Mouse (Mus musculus): ENCODE data around the gene Emcn. TPM values are rescaled to one million over a fixed set of nuclear protein-coding genes. Genes with fewer than 3 reads are reported as not detected.

Gene Emcn
- polyA plus RNA-seq, 1 experiment from 2014 or later, result 23.1 TPM

DNA sequence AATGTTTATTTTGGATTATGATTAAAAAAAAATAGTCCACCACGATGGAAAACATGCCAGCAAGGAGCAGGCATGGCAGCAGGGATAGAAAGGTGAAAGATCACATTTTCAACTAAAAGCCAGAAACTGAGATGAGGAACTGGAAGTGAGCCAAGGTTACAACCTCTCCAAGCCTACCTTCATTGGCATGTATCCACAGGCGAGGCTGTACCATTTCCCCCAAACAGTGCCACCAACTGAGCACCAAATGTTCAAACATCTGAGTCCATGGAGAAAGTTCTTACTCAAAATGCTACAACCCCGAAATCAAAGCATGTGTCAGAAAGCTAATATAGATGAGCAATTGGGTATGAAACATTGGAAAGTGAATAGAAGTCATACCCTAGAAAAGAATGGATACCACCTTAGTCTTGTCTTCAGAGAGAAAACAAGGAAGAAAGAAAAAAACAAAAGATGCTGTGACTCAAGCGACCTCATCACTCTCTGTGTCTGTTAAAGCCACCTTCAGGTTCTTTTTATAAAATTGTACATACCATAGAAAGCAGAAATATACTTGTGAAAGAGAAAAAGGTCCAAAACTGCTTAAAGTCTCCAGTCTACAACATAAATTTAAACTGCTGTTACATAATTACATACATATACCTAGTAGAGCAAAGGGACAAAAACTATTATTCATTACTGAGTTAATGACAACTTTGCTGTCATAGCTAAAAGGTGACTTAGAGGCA lies 124.2 kb downstream of the Emcn start:
- ATAC-seq (replicated peaks; ENCODE audit: low FRiP score) (no peak), DNase-seq (ENCODE audit: low spot score) (no peak)
- no peaks in the 10 kb centered on the region for H3K36me3 ChIP-seq (ENCODE audit: control insufficient read depth, insufficient read depth, low read length)
- H3K27ac ChIP-seq (ENCODE audit: low read depth, low read length), result no peak overlapping the region
- no peak overlapping the region for H3K4me2 ChIP-seq (ENCODE audit: low read depth, low read length, severe bottlenecking)
- H3K9ac ChIP-seq (ENCODE audit: low read length), result no peak overlapping the region
- H3K9me3 ChIP-seq (ENCODE audit: control insufficient read depth, low read length), result no peaks in the 10 kb centered on the region
- no peaks in the 10 kb centered on the region for H3K27me3 ChIP-seq (ENCODE audit: control insufficient read depth, insufficient read depth, low read length)
- no peak overlapping the region for H3K4me3 ChIP-seq (ENCODE audit: low read depth, low read length)
- WGBS, result 75% methylated on average over 4 of the region's 4 CpGs
- H3K4me1 ChIP-seq (replicated peaks; ENCODE audit: control insufficient read depth, insufficient read depth, low read length), result no peaks in the 10 kb centered on the region

DNA sequence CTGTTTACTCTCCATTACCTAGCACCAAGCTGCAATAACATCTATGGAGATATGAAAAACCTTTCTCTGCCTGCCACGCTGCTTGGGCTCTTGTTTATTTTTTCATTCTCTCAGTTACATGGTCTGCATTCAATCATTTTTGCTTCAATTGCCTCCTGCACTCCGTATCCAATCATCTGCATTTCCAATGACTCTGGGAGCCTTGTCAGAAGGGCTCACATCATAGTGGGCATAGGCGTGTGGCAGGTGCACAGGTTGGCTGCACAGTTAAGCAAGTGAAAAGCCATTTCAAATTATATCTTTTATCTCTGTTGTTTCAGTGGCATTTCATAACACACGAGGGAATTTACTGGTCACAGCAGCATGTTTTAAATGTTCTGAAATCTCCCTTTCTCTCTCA lies 125.1 kb downstream of the Emcn start:
- Histone ChIP-seq H3K4me3 (ENCODE audit: low read depth, low read length) (no peak overlapping the region), H3K9me3 (ENCODE audit: control insufficient read depth, low read length) (no peaks in the 10 kb centered on the region), H3K27me3 (ENCODE audit: control insufficient read depth, insufficient read depth, low read length) (no peaks in the 10 kb centered on the region), H3K4me2 (ENCODE audit: low read depth, low read length, severe bottlenecking) (no peak overlapping the region), H3K9ac (ENCODE audit: low read length) (no peak overlapping the region), H3K27ac (ENCODE audit: low read depth, low read length) (no peak overlapping the region), H3K36me3 (ENCODE audit: control insufficient read depth, insufficient read depth, low read length) (no peaks in the 10 kb centered on the region), H3K4me1 (replicated peaks; ENCODE audit: control insufficient read depth, insufficient read depth, low read length) (no peaks in the 10 kb centered on the region)
- 77% methylated on average over 4 of the region's 4 CpGs for WGBS
- ATAC-seq (replicated peaks; ENCODE audit: low FRiP score) (no peak), DNase-seq (ENCODE audit: low spot score) (no peak)

DNA sequence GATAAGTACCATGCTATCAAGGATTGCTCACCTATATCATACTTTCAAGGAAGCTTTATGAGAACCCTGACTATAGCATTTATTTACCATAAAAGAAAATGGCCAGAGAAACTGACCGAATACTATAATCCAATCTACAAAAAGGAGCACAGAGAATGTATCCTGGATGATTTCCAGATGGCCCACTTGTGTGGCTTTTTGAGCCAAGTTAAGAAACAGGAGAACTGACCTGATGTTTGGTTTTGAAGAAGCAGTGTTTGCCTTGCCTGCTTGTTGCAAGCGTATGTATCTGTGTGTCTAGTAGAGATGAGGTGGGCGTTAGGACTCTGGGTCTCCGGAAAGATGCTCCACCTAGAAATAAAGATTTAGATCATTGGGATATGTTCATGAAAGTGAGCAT lies 125.9 kb downstream of the Emcn start:
- DNase-seq (ENCODE audit: low spot score) (no peak), ATAC-seq (replicated peaks; ENCODE audit: low FRiP score) (no peak)
- WGBS, result 94% methylated on average over 4 of the region's 4 CpGs
- H3K4me1 ChIP-seq (replicated peaks; ENCODE audit: control insufficient read depth, insufficient read depth, low read length), result no peaks in the 10 kb centered on the region
- no peak overlapping the region for H3K4me3 ChIP-seq (ENCODE audit: low read depth, low read length)
- no peaks in the 10 kb centered on the region for H3K36me3 ChIP-seq (ENCODE audit: control insufficient read depth, insufficient read depth, low read length)
- H3K9me3 ChIP-seq (ENCODE audit: control insufficient read depth, low read length), result no peaks in the 10 kb centered on the region
- no peak overlapping the region for H3K4me2 ChIP-seq (ENCODE audit: low read depth, low read length, severe bottlenecking)
- no peak overlapping the region for H3K9ac ChIP-seq (ENCODE audit: low read length)
- no peak overlapping the region for H3K27ac ChIP-seq (ENCODE audit: low read depth, low read length)
- H3K27me3 ChIP-seq (ENCODE audit: control insufficient read depth, insufficient read depth, low read length), result no peaks in the 10 kb centered on the region

DNA sequence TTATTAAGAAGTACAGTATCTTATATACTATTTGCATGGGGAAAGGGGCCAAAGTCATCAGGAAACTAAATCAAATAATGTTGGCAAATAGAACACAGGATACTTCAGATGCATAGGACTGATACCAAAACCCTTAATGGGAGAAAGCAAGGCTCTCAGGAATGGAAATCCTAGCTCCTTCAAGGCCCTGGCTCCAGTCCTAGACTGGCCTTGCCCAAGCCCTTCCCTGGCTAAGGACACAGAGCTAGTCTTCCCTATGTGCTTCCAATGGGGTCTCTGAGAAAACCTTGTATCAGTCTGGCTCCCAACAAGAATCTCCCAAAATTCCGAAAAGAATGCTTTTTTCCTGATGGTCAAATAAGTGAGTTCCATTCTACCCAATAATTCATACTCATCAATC lies 126.5 kb downstream of the Emcn start:
- WGBS, result 93% methylated on average over 1 of the region's 1 CpGs
- no peak overlapping the region for H3K9ac ChIP-seq (ENCODE audit: low read length)
- H3K4me2 ChIP-seq (ENCODE audit: low read depth, low read length, severe bottlenecking), result no peak overlapping the region
- no peaks in the 10 kb centered on the region for H3K27me3 ChIP-seq (ENCODE audit: control insufficient read depth, insufficient read depth, low read length)
- no peaks in the 10 kb centered on the region for H3K9me3 ChIP-seq (ENCODE audit: control insufficient read depth, low read length)
- H3K27ac ChIP-seq (ENCODE audit: low read depth, low read length), result no peak overlapping the region
- ATAC-seq (replicated peaks; ENCODE audit: low FRiP score) (no peak), DNase-seq (ENCODE audit: low spot score) (no peak)
- H3K36me3 ChIP-seq (ENCODE audit: control insufficient read depth, insufficient read depth, low read length), result no peaks in the 10 kb centered on the region
- H3K4me3 ChIP-seq (ENCODE audit: low read depth, low read length), result no peak overlapping the region
- H3K4me1 ChIP-seq (replicated peaks; ENCODE audit: control insufficient read depth, insufficient read depth, low read length), result no peaks in the 10 kb centered on the region

DNA sequence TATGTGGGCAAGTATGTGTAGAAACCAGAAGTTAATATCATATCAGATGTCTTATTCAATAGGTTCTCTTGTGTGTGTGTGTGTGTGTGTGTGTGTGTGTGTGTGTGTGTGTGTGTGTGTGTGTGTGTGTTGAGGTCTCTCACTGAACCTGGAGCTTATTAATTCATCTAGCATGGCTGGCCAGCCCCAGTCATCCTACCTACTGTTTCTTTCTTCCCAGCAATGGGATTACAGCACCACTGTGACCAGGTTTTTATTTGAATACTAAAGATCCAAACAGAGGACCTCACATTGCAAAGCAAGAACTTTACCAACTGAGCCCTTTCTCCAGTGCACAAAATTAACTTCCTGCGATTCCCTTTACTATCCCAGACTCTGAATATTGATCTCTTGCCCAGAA lies 131.3 kb downstream of the Emcn start:
- H3K4me2 ChIP-seq (ENCODE audit: low read depth, low read length, severe bottlenecking), result no peak overlapping the region
- no peaks in the 10 kb centered on the region for H3K36me3 ChIP-seq (ENCODE audit: control insufficient read depth, insufficient read depth, low read length)
- ATAC-seq (replicated peaks; ENCODE audit: low FRiP score), result no peak
- no peaks in the 10 kb centered on the region for H3K4me1 ChIP-seq (replicated peaks; ENCODE audit: control insufficient read depth, insufficient read depth, low read length)
- no peaks in the 10 kb centered on the region for H3K27me3 ChIP-seq (ENCODE audit: control insufficient read depth, insufficient read depth, low read length)
- 87% methylated on average over 1 of the region's 1 CpGs for WGBS
- no peak overlapping the region for H3K9ac ChIP-seq (ENCODE audit: low read length)
- DNase-seq (ENCODE audit: low spot score), result no peak
- no peak overlapping the region for H3K4me3 ChIP-seq (ENCODE audit: low read depth, low read length)
- no peaks in the 10 kb centered on the region for H3K9me3 ChIP-seq (ENCODE audit: control insufficient read depth, low read length)
- H3K27ac ChIP-seq (ENCODE audit: low read depth, low read length), result no peak overlapping the region

DNA sequence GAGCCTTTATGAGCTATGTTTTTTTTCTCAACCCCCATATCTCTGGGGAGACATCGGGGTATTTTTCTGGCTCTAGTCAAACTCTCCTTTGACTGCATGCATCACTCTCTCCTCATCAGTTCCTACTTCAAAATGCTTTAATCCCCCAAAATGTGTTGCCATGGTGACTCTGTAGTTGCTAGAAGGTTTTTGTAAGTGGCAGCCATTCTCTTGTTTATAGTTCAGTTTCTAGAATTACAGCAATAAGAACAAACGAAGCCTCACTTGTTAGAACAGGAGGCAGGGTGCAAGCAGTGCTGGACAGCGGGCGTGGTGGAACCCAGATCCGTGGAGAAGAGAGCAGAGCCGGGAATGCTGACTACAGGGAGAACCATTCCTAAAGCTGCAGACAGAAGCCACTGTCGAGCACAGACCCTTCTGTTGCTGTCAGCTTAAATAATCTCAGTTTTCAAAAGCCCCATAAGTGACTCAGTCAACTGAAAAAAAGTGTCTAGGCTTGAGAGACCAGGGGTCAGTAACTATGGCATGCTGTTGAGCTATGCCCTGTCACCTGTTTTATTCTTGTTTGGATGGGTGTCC lies 139.0 kb downstream of the Emcn start:
- H3K4me2 ChIP-seq (ENCODE audit: low read depth, low read length, severe bottlenecking), result no peak overlapping the region
- no peaks in the 10 kb centered on the region for H3K36me3 ChIP-seq (ENCODE audit: control insufficient read depth, insufficient read depth, low read length)
- no peak overlapping the region for H3K27ac ChIP-seq (ENCODE audit: low read depth, low read length)
- 60% methylated on average over 7 of the region's 7 CpGs for WGBS
- ATAC-seq (replicated peaks; ENCODE audit: low FRiP score), result peak; percentile 61
- no peak overlapping the region for H3K4me3 ChIP-seq (ENCODE audit: low read depth, low read length)
- no peaks in the 10 kb centered on the region for H3K4me1 ChIP-seq (replicated peaks; ENCODE audit: control insufficient read depth, insufficient read depth, low read length)
- H3K27me3 ChIP-seq (ENCODE audit: control insufficient read depth, insufficient read depth, low read length), result no peaks in the 10 kb centered on the region
- no peak overlapping the region for H3K9ac ChIP-seq (ENCODE audit: low read length)
- H3K9me3 ChIP-seq (ENCODE audit: control insufficient read depth, low read length), result no peaks in the 10 kb centered on the region
- no peak for DNase-seq (ENCODE audit: low spot score)

DNA sequence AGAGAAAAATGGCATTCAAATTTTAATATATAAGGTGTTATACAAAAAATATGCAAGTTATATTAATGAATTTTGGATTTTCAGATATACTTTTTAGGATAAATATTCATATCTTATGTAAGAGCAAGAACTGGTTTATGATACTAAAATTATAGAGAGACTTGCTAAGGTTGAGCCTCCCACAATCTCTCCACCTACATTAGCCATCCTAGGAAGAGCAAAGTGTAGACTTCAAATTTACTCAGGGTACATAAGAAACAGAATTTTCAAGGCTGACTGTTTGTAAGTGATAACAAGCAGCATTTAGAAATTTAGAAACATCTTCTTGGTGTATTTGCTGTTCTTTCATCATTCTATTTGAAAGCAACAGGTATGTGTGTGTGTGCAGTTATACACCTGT lies 140.3 kb downstream of the Emcn start:
- H3K36me3 ChIP-seq (ENCODE audit: control insufficient read depth, insufficient read depth, low read length), result no peaks in the 10 kb centered on the region
- H3K4me1 ChIP-seq (replicated peaks; ENCODE audit: control insufficient read depth, insufficient read depth, low read length), result no peaks in the 10 kb centered on the region
- no peak overlapping the region for H3K4me2 ChIP-seq (ENCODE audit: low read depth, low read length, severe bottlenecking)
- DNase-seq (ENCODE audit: low spot score), result no peak
- H3K4me3 ChIP-seq (ENCODE audit: low read depth, low read length), result no peak overlapping the region
- no peak overlapping the region for H3K27ac ChIP-seq (ENCODE audit: low read depth, low read length)
- no peaks in the 10 kb centered on the region for H3K27me3 ChIP-seq (ENCODE audit: control insufficient read depth, insufficient read depth, low read length)
- H3K9ac ChIP-seq (ENCODE audit: low read length), result no peak overlapping the region
- no peak for ATAC-seq (replicated peaks; ENCODE audit: low FRiP score)
- no peaks in the 10 kb centered on the region for H3K9me3 ChIP-seq (ENCODE audit: control insufficient read depth, low read length)

Measured in forebrain, embryonic 11.5 days (tissue).